Mouse (Mus musculus) kidney, postnatal 0 days (tissue): ENCODE results near the gene Atrn. TPM values are rescaled to one million over a fixed set of nuclear protein-coding genes. Genes with fewer than 3 reads are reported as not detected.
A peak's percentile ranks its signal among the peaks of the same experiment; 100 is the strongest.

Experiments used
- ATAC-seq: fragments of 200-750 bp; cut with Nextera tagmentation; replicated peaks from 2 replicates; pipeline ENCODE4 v1.8.0; 2017; ENCODE audit warnings: low read depth, moderate number of reproducible peaks, moderate TSS enrichment, moderate library complexity; ENCODE audit not compliant: low FRiP score
- DNase-seq: peaks from one replicate; pipeline ENCODE4 v3.0.0-alpha.2; 2016; ENCODE audit warnings: low spot score
- H3K27ac ChIP-seq: fragments of 300-500 bp; sonication (generic); 2 replicates; pipeline ENCODE4 v1.5.1; 2014; ENCODE audit warnings: mild to moderate bottlenecking
- H3K27me3 ChIP-seq: fragments of 300-500 bp; sonication (generic); 2 replicates; pipeline ENCODE4 v1.6.1; 2014; ENCODE audit warnings: low read length, mixed read lengths; ENCODE audit not compliant: insufficient read depth
- H3K36me3 ChIP-seq: fragments of 300-500 bp; sonication (generic); 2 replicates; pipeline ENCODE4 v1.6.1; 2014; ENCODE audit warnings: low read length, mixed read lengths; ENCODE audit not compliant: insufficient read depth
- H3K4me1 ChIP-seq: fragments of 300-500 bp; sonication (generic); replicated peaks from 2 replicates; pipeline ENCODE4 v1.6.1; 2014; ENCODE audit warnings: antibody characterized with exemption, low read length, mixed read lengths; ENCODE audit not compliant: insufficient read depth
- H3K4me2 ChIP-seq: fragments of 300-500 bp; sonication (generic); 2 replicates; pipeline ENCODE4 v1.6.1; 2014; ENCODE audit warnings: mild to moderate bottlenecking, low read length, moderate library complexity, mixed read lengths
- H3K4me3 ChIP-seq: fragments of 300-500 bp; sonication (generic); replicated peaks from 2 replicates; pipeline ENCODE4 v1.5.1; 2014; ENCODE audit warnings: low read depth, low read length
- H3K9ac ChIP-seq: fragments of 300-500 bp; sonication (generic); 2 replicates; pipeline ENCODE4 v1.6.1; 2014; ENCODE audit warnings: low read depth, low read length
- H3K9me3 ChIP-seq: fragments of 300-500 bp; sonication (generic); replicated peaks from 2 replicates; pipeline ENCODE4 v1.6.1; 2016; ENCODE audit warnings: low read length, inconsistent platforms, mixed read lengths
- CTCF ChIP-seq: IDR thresholded peaks from 2 replicates; pipeline ENCODE4 v1.5.1; 2016; ENCODE audit warnings: antibody characterized with exemption, low read depth, mild to moderate bottlenecking, moderate library complexity
- WGBS: fragments of 180-500 bp; shearing (Covaris S2); extraction: QIAGEN DNeasy Blood & Tissue Kit; methylation state at CpG from one replicate; pipeline ENCODE4 v1.1.7; 2014; 5-methylcytosine and 5-hydroxymethylcytosine counted together
- polyA plus RNA-seq: library from polyadenylated mRNA; unstranded; fragments of >200 nt; fragmentation: Nextera tagmentation; extraction: Ambion mirVana; gene quantifications from 2 replicates; pipeline ENCODE4 v1.2.1, GENCODE M21; 2015

The Atrn gene
- polyA plus RNA-seq, 1 experiment from 2014 or later: 6.2 TPM

GRCm38 (mm10) chr2:130932865-130933264 is 26.6 kb downstream of the Atrn start:
- WGBS: 87% methylated on average over 12 of the region's 12 CpGs
- H3K4me3 ChIP-seq: no peak overlapping the region
- H3K4me2 ChIP-seq: no peak overlapping the region
- H3K27ac ChIP-seq: no peak overlapping the region
- no peak overlapping the region for H3K9ac ChIP-seq
- DNase-seq: no peak
- no peaks in the 10 kb centered on the region for H3K9me3 ChIP-seq
- no peak for TF ChIP-seq CTCF
- no peaks in the 10 kb centered on the region for H3K4me1 ChIP-seq
- no peaks in the 10 kb centered on the region for H3K27me3 ChIP-seq
- no peaks in the 10 kb centered on the region for H3K36me3 ChIP-seq
- no peak for ATAC-seq

DNA sequence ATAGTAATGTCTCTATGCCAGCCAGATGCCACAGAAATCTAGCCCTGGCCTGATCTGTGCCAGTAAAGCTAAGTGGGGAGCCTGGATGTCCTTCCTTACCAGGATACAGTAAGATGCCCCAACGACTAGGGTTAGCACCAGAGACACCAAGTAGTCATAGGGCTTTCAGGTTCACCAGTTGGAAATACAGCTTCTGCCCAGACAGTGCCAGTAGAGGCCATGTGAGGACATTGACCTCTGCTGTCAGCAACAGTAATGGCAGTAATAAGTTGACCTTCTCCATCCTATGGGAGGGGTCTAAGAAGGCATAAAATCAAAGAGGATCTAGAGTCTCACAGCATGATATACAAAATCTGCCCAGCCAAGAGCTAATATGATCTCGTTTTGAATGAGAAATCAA is 43.5 kb downstream of the Atrn start:
- TF ChIP-seq CTCF: no peak
- DNase-seq (no peak), ATAC-seq (no peak)
- Histone ChIP-seq H3K27ac (no peak overlapping the region), H3K9ac (no peak overlapping the region), H3K27me3 (no peaks in the 10 kb centered on the region), H3K4me2 (no peak overlapping the region), H3K4me3 (no peak overlapping the region), H3K4me1 (no peaks in the 10 kb centered on the region), H3K36me3 (peaks cover 8% of the 10 kb centered on the region; the same call in 1 of the 2 replicates), H3K9me3 (no peaks in the 10 kb centered on the region)
- WGBS: 80% methylated on average over 2 of the region's 2 CpGs

DNA sequence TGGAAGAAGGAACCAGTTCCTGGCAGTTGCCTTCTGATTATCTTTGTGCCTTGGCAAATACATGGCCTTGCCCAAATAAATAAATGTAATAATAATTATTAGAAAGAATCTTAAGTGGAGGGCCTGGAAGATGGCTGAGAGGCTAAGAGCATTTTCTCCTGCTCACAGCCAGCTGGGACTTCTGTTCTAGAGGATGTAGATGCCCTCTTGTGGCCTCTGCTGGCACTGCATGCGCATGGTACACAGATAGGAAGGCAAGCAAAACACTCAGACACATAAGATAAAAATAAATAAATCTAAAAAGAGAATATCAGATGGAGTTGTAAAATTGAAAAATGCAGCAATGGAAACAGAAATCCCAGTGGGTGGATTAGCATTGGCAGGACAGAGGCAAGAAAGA is 44.3 kb downstream of the Atrn start:
- no peaks in the 10 kb centered on the region for H3K4me1 ChIP-seq
- no peak overlapping the region for H3K9ac ChIP-seq
- no peak overlapping the region for H3K4me3 ChIP-seq
- peaks cover 8% of the 10 kb centered on the region; the same call in 1 of the 2 replicates for H3K36me3 ChIP-seq
- H3K9me3 ChIP-seq: no peaks in the 10 kb centered on the region
- H3K27ac ChIP-seq: no peak overlapping the region
- ATAC-seq (no peak), DNase-seq (peak; percentile 88)
- peak; percentile 95 for TF ChIP-seq CTCF
- WGBS: 0% methylated on average over 1 of the region's 1 CpGs
- H3K27me3 ChIP-seq: no peaks in the 10 kb centered on the region
- H3K4me2 ChIP-seq: no peak overlapping the region

- H3K27me3 ChIP-seq: no peaks in the 10 kb centered on the region
- no peak overlapping the region for H3K4me2 ChIP-seq
- DNase-seq (no peak), ATAC-seq (no peak)
- no peak overlapping the region for H3K9ac ChIP-seq
- no peak for TF ChIP-seq CTCF
- H3K36me3 ChIP-seq: peaks cover 9% of the 10 kb centered on the region; the same call in 1 of the 2 replicates
- WGBS: 45% methylated on average over 2 of the region's 2 CpGs
- H3K4me1 ChIP-seq: no peaks in the 10 kb centered on the region
- H3K27ac ChIP-seq: no peak overlapping the region
- H3K9me3 ChIP-seq: no peaks in the 10 kb centered on the region
- H3K4me3 ChIP-seq: no peak overlapping the region
Measured at GRCm38 (mm10) chr2:130958906-130959305, 52.6 kb downstream of the Atrn start.

- Histone ChIP-seq H3K27ac (no peak overlapping the region), H3K9ac (no peak overlapping the region), H3K9me3 (no peaks in the 10 kb centered on the region), H3K36me3 (0 out of 2 replicates have a peak, but pooled peaks cover 9% of the 10 kb centered on the region), H3K4me1 (no peaks in the 10 kb centered on the region), H3K4me3 (no peak overlapping the region), H3K27me3 (no peaks in the 10 kb centered on the region), H3K4me2 (no peak overlapping the region)
- ATAC-seq: no peak
- peak; percentile 80 for TF ChIP-seq CTCF
- DNase-seq: peak; percentile 64
Measured at GRCm38 (mm10) chr2:130961851-130962250, 55.6 kb downstream of the Atrn start.

- Histone ChIP-seq H3K4me1 (no peaks in the 10 kb centered on the region), H3K9ac (no peak overlapping the region), H3K36me3 (0 out of 2 replicates have a peak, but pooled peaks cover 2% of the 10 kb centered on the region), H3K9me3 (no peaks in the 10 kb centered on the region), H3K27me3 (no peaks in the 10 kb centered on the region), H3K4me3 (no peak overlapping the region), H3K27ac (no peak overlapping the region), H3K4me2 (no peak overlapping the region)
- DNase-seq: no peak
- ATAC-seq: no peak
- 89% methylated on average over 1 of the region's 1 CpGs for WGBS
- TF ChIP-seq CTCF: no peak
Measured at GRCm38 (mm10) chr2:130965042-130965441, 58.7 kb downstream of the Atrn start.

- DNase-seq: no peak
- Histone ChIP-seq H3K4me2 (no peak overlapping the region), H3K27me3 (no peaks in the 10 kb centered on the region), H3K27ac (no peak overlapping the region), H3K4me1 (no peaks in the 10 kb centered on the region), H3K36me3 (0 out of 2 replicates have a peak, but pooled peaks cover 19% of the 10 kb centered on the region), H3K4me3 (no peak overlapping the region), H3K9me3 (no peaks in the 10 kb centered on the region), H3K9ac (no peak overlapping the region)
- 95% methylated on average over 4 of the region's 4 CpGs for WGBS
- no peak for ATAC-seq
- TF ChIP-seq CTCF: no peak
Measured at GRCm38 (mm10) chr2:130971030-130971429, 64.7 kb downstream of the Atrn start.
